Mouse (Mus musculus): ENCODE results near the gene Armc10.
"Not testable (repeated sequence)": the region's sequence is repeated elsewhere in the genome, so short reads cannot be mapped to it uniquely, and the experiment has no call there.

The Armc10 gene

GRCm38 (mm10) chr5:21645439-21646132, at the start of gene Armc10, which contains the start of gene Fbxl13:
TSS of gene Armc10 (plus strand) at chr5:21645813.
TSS of gene Fbxl13 (minus strand) at chr5:21645634.
- DNase-seq: peak; percentile 91 to 94

DNA sequence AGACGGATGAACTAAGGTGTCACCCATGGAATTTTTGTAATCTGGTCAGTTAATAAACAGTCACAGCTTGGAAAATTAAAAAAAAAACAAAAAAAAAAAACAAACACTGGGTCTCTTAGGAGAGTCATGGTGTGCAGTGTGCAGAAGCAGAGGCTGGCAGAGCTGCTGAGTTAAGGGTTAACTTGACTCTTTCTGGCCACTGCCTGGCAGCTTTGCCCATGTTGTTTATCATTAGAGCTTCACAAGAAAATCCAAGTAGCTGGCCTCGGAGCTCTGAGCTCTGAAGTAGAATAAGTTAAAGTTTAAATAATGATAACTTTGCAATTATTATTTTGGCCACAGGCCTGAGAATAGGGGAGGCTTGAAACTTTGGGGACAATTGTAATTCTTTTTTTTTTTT, 46.1 kb upstream of the Armc10 start:
- not testable (repeated sequence) for DNase-seq

DNA sequence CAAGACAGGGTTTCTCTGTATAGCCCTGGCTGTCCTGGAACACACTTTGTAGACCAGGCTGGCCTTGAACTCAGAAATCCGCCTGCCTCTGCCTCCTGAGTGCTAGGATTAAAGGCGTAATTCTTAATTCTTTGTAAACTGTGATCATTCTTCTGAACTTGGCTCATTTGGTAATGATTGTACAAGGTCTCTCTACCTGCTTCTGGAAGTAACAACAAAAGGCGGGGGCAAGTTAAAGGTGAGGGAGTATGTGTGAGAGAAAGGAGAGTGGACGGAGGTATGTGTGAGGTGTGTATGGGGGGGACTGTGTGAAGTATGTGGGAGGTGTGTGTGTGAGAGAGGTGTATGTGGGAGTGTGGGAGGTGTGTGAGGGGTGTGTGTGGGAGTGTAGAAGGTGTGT, 45.7 kb upstream of the Armc10 start:
- no peak for DNase-seq

- no peak for DNase-seq
Observed at GRCm38 (mm10) chr5:21605936-21606335, 39.7 kb upstream of the Armc10 start.

DNA sequence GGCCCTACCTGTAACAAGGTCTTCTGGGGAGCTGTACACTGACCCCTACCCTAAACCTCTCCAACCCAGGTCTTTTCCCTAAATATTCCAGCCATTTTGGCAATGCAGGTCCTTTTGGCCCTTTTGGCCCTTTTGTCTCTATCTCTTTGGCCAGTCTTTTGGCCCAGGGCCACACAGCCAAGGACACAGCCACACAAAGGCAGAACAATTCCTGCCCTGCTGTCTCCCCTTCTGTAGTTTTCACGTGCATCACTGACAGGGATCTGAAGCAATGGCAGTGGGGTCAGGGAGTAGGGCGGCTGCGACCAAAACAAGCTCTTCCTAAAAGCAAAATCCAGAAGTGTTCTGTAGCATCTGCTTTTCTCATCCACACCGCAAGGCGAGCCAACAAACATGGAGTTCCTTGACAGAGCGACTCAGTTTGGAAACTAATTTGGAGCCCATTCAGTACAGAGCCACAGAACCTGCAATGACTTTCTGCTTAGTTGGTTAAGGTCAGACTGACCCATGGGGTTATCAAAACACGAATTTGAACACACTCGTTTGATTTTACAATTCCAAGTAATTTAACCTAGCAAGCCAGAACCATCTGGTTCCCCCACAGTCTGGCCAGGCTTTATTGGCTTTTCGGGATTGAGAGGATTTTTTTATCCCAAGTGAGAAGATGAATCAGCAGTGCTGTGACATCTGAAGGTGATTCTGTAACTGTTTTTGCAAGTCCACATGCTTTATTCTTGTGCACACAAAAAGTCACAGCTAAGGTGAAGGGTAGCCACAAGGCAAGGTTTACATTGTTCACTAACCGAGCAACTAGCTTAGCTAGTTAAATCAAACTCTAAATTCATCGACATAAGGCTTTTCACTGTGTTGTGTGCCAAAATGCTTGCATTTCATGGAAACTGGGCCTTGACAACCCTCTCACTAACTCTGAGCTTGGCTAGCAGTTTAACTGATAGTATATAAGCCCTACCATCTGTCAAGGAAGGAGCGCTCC, 37.0 kb upstream of the Armc10 start:
- DNase-seq: no peak

- no peak for DNase-seq
Observed at GRCm38 (mm10) chr5:21610996-21611395, 34.6 kb upstream of the Armc10 start.

DNA sequence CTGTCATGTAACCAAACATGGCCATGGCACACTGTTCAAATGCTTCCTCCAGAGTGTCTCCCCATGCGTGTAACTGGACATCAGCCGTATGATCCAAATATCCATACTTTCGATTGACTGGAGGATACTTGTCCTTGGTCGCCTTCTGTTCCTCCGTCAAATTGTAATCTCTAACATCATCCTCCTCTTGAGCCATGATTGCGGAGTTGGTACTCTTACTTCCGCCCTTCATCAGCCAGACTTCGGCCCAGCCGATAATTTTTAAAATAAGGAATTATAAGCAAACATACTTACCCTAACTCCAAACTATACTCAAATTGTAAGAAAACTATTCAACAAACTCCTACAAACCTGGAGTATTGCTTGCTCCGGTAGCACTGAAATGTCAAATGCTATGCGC, 31.3 kb upstream of the Armc10 start:
- DNase-seq: not testable (repeated sequence)

DNA sequence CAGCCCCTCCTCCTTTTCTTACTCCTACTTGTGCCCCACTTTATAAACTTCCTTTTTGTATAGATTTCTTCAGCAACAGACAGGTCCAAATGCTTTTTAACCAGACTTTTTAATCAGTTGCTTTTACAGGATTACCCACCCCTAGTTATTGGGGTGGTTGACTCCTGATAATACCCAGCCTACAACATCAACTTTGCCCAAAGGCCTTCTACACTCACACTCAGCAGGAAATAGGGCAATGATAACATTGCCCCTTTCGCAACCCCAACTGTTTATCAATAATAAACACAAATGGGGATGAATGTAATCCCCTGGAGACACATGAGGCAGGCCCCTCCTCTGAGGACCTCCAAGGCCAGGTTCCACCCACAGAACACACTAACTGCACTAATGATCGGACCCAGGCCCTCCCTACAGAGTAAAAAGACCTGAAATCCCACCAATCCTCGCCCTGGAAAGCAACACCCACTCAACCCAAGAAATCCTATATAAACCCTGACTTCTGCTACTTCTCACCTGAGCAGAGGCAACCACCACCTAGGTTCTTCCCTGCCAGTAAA, 29.1 kb upstream of the Armc10 start:
- no peak for DNase-seq

- DNase-seq: no peak
Observed at GRCm38 (mm10) chr5:21625916-21626315, 19.7 kb upstream of the Armc10 start.

- peak; percentile 73 to 75 for DNase-seq
Observed at GRCm38 (mm10) chr5:21640961-21641360, 4.7 kb upstream of the Armc10 start.

DNA sequence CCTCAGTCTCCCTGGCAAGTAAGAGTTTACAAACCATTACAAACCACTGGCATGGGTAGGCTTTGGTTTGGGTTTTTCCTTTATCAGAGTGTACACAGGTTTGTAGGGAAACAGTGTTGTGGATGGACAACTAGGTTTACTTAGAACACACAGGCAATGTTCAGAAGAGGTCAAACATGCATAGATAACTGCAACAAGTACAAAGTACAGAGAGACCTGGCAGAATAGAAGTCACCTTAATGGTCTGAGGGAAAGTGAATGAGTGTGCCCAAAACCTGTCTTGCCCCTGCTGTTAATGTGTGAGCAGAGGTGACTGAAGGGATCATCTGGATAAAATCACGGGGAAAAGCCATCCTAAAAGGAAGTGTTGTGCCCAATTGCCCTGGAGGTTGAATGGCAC, 2.0 kb upstream of the Armc10 start:
- DNase-seq: no peak

GRCm38 (mm10) chr5:21644891-21645438, 648 bp upstream of the Armc10 start:
- DNase-seq: no peak

GRCm38 (mm10) chr5:21646133-21646491, 499 bp downstream of the Armc10 start:
- no peak for DNase-seq

GRCm38 (mm10) chr5:21650736-21651135, 5.1 kb downstream of the Armc10 start:
- no peak for DNase-seq

- no peak for DNase-seq
Observed at GRCm38 (mm10) chr5:21651885-21652612, 6.4 kb downstream of the Armc10 start.

GRCm38 (mm10) chr5:21656912-21657311, 11.3 kb downstream of the Armc10 start:
- no peak for DNase-seq

- DNase-seq: no peak
Observed at GRCm38 (mm10) chr5:21658038-21658437, 12.4 kb downstream of the Armc10 start.

GRCm38 (mm10) chr5:21658623-21659395, 13.2 kb downstream of the Armc10 start:
- peak; percentile 94 to 95 for DNase-seq

DNA sequence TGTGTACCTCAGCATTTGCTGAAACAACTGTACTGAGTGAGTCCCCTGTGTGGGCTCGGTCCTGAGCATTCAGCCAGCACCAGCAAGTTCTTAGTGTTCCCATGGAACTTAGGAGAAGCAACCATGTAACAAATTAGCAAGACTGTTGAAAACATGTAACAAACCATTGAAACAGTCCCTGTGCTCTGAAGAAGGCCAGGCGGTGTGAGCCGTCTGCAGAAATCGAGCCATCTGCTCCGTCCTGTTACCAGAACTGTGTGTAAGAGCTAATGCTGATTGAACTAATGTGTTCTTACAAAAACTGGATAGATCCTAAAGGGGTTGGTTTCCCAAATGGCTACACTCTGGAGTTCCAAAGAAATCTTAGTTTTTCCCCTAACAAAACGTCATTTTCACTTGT, 15.2 kb downstream of the Armc10 start:
- no peak for DNase-seq

DNA sequence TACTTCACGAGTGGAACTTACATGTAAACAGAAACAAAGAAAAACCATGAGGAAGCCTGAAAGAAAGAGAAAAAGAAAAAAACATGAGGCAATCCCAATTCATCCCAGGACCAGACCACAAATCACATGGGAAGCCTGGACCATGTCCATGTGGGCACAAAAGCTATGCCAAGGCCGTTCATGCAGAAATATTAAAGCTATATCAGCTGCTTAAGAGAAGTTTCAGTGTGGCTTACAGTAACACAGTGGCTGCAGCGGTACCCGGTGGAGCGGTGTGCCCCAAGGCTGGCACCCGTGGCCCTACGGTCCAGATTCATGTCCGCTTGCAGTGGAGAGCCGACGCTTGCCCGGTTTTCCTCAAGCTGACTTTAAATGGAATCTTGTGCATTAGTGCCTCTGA, 17.5 kb downstream of the Armc10 start:
- DNase-seq: no peak

All from kidney, postnatal 4 days (tissue).